Mouse (Mus musculus) forebrain, embryonic 15.5 days (tissue): Measurements from ENCODE around the gene Utp11. TPM values are rescaled to one million over a fixed set of nuclear protein-coding genes. Genes with fewer than 3 reads are reported as not detected.

ENCODE experiments used
- ATAC-seq: fragments of 200-750 bp; cut with Nextera tagmentation; replicated peaks from 2 replicates; pipeline ENCODE4 v1.8.0; 2017; ENCODE audit warnings: mild to moderate bottlenecking, moderate TSS enrichment, moderate library complexity
- H3K27ac ChIP-seq: fragments of 300-500 bp; sonication (generic); replicated peaks from 2 replicates; pipeline ENCODE4 v1.5.1; 2015; ENCODE audit warnings: mild to moderate bottlenecking, inconsistent platforms
- H3K27me3 ChIP-seq: fragments of 300-500 bp; sonication (generic); 2 replicates; pipeline ENCODE4 v1.6.1; 2015; ENCODE audit warnings: inconsistent platforms
- H3K36me3 ChIP-seq: fragments of 300-500 bp; sonication (generic); 2 replicates; pipeline ENCODE4 v1.6.1; 2015; ENCODE audit warnings: mild to moderate bottlenecking, inconsistent platforms
- H3K4me1 ChIP-seq: fragments of 300-500 bp; sonication (generic); 2 replicates; pipeline ENCODE4 v1.6.1; 2015; ENCODE audit warnings: inconsistent platforms
- H3K4me2 ChIP-seq: fragments of 300-500 bp; sonication (generic); replicated peaks from 2 replicates; pipeline ENCODE4 v1.6.1; 2015; ENCODE audit warnings: mild to moderate bottlenecking, inconsistent platforms
- H3K4me3 ChIP-seq: fragments of 300-500 bp; sonication (generic); 2 replicates; pipeline ENCODE4 v1.5.1; 2015; ENCODE audit warnings: mild to moderate bottlenecking, inconsistent platforms
- H3K9ac ChIP-seq: fragments of 300-500 bp; sonication (generic); replicated peaks from 2 replicates; pipeline ENCODE4 v1.6.1; 2015; ENCODE audit warnings: mild to moderate bottlenecking, inconsistent platforms
- H3K9me3 ChIP-seq: fragments of 300-500 bp; sonication (generic); 2 replicates; pipeline ENCODE4 v1.6.1; 2016; ENCODE audit warnings: inconsistent platforms
- WGBS: fragments of 180-500 bp; shearing (Covaris S2); methylation state at CpG from one replicate; pipeline ENCODE4 v1.1.7; 2015; ENCODE audit warnings: mixed read lengths; 5-methylcytosine and 5-hydroxymethylcytosine counted together
- microRNA counts: library from miRNA; unstranded; fragments of <30 nt; microRNA quantifications from one replicate; lab custom pipeline; 2016
- microRNA-seq: library from miRNA; unstranded; fragments of <30 nt; microRNA quantifications from one replicate; pipeline ENCODE4, GENCODE M21; 2016
- polyA plus RNA-seq: library from polyadenylated mRNA; unstranded; fragments of >200 nt; fragmentation: Nextera tagmentation; extraction: Ambion mirVana; gene quantifications from 2 replicates; pipeline ENCODE4 v1.2.1, GENCODE M21; 2015

Gene Utp11
- polyA plus RNA-seq, 1 experiment from 2014 or later = 46.0 TPM

DNA sequence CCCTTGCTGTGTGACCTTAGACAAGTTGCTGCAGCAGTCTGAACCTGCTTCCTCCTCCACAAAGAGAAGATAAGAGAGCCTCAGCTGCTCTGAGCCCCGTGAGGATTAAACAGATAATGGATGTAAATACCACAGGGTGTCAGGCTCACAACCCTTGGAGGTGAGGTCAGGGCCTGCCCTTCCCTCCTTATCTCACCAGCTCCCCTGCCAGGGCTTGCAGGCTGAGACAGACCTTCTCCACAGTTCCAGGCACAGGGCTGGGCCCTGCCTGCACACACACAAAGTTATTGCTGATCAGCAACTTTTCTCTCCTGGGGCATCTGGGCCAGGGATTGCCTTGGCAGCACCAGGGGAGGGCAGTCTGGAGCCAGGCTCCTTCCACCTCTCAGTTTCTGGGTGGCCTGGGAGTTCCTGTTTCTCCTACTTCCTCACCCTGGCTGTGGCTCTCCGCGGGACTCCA lies 48.4 kb downstream of the Utp11 start:
- H3K27ac ChIP-seq = no peak overlapping the region
- no peaks in the 10 kb centered on the region for H3K9me3 ChIP-seq
- ATAC-seq = no peak
- H3K9ac ChIP-seq = no peak overlapping the region
- peaks cover 4% of the 10 kb centered on the region; the same call in 1 of the 2 replicates for H3K4me1 ChIP-seq
- no peaks in the 10 kb centered on the region for H3K36me3 ChIP-seq
- H3K4me2 ChIP-seq = no peak overlapping the region
- 25% methylated on average over 3 of the region's 3 CpGs for WGBS
- no peak overlapping the region for H3K4me3 ChIP-seq
- peaks cover 7% of the 10 kb centered on the region; the same call in 1 of the 2 replicates for H3K27me3 ChIP-seq

DNA sequence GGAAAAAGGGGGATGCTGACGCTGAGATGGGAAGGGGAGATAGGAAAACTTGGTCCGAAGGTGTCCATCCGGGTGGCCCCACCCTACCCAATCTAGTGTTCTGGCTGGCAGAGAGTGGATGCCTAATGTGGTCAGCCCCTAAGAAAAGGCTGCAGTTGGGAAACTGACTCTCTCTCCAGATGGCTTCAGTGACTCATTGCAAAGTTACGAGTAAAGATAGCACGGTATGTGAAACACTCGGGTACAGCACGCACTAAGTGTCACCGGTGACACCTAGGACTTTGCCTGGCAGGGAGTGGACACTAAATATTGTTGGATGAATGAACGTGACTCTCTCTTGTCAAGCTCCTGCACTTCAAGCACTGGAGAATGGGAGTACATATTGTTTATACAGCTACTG lies 49.5 kb downstream of the Utp11 start:
- Histone ChIP-seq H3K27ac (no peak overlapping the region), H3K36me3 (no peaks in the 10 kb centered on the region), H3K4me3 (no peak overlapping the region), H3K27me3 (peaks cover 2% of the 10 kb centered on the region; the same call in 1 of the 2 replicates), H3K9ac (no peak overlapping the region), H3K4me2 (no peak overlapping the region), H3K4me1 (peaks cover 11% of the 10 kb centered on the region), H3K9me3 (no peaks in the 10 kb centered on the region)
- no peak for ATAC-seq
- WGBS = 95% methylated on average over 9 of the region's 9 CpGs

DNA sequence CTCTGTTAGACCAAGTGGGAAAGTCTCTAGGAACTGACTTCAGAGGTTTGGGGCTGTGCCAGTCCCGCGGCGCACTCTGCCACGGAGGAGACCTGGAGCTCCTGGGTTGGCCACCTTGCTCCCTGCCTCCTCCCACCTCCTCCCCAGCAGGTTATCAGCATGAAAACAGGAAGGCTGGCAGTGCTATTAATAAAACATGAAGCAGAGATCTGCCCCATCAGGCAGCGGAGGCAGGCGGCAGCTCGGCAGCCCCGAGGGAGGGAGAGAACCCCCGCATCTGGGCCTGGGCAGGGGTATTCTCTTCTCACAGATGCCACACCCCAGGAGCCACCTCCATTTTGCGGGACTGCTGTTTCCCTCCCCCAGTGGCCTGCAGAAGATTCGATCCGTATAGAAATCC lies 53.7 kb downstream of the Utp11 start:
- H3K4me1 ChIP-seq = peaks cover 8% of the 10 kb centered on the region
- H3K4me2 ChIP-seq = peak overlapping the region; percentile 8; the same call in 1 of the 2 replicates
- H3K9me3 ChIP-seq = no peaks in the 10 kb centered on the region
- no peaks in the 10 kb centered on the region for H3K36me3 ChIP-seq
- no peak overlapping the region for H3K9ac ChIP-seq
- WGBS = 26% methylated on average over 12 of the region's 12 CpGs
- H3K27me3 ChIP-seq = peaks cover 2% of the 10 kb centered on the region; the same call in 1 of the 2 replicates
- no peak for ATAC-seq
- no peak overlapping the region for H3K4me3 ChIP-seq
- H3K27ac ChIP-seq = no peak overlapping the region

DNA sequence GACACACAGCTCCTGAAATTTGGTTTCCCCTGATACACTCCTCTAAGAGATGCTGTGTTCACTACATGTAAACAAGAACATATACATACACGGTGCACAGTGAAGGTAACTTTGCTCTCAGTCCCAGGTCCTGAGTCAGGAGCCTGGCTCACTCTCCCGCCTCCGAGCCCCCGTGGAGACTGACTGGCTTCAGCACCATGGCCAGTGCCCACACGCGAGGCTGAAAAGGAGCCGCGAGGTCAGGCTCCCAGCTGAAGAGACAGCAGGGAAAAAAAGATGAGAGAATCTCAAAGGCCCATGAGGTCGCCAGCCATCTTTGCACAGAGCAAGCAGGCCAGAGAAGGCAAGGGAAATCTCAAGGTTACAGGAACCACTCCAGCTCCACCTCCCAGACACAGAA lies 60.1 kb downstream of the Utp11 start:
- Histone ChIP-seq H3K9ac (no peak overlapping the region), H3K27ac (no peak overlapping the region), H3K4me1 (no peaks in the 10 kb centered on the region), H3K4me2 (no peak overlapping the region), H3K36me3 (no peaks in the 10 kb centered on the region), H3K27me3 (no peaks in the 10 kb centered on the region), H3K4me3 (no peak overlapping the region), H3K9me3 (no peaks in the 10 kb centered on the region)
- WGBS = 5% methylated on average over 9 of the region's 9 CpGs
- ATAC-seq = no peak

DNA sequence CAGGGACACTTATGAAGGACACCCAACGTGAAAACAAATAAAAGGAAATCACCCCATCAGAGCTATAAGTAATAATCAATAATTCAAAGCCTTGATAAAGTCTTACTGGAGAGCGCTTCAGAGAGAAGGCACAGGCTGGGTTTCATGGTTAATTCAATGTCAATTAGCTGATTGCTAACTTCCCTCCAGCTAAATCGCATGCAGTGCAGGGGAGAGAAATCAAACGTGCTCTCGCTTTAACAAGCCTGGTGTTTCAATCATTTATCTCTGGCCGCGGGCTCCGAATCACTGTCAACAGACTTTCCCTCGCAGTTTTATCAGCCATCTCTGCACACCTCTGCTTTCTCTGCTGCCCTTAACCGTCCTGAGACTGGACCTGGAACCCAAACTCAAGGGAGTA lies 60.5 kb downstream of the Utp11 start:
- H3K9me3 ChIP-seq = no peaks in the 10 kb centered on the region
- no peak overlapping the region for H3K27ac ChIP-seq
- no peaks in the 10 kb centered on the region for H3K27me3 ChIP-seq
- 72% methylated on average over 10 of the region's 10 CpGs for WGBS
- H3K36me3 ChIP-seq = no peaks in the 10 kb centered on the region
- no peak for ATAC-seq
- no peak overlapping the region for H3K4me2 ChIP-seq
- no peaks in the 10 kb centered on the region for H3K4me1 ChIP-seq
- H3K4me3 ChIP-seq = no peak overlapping the region
- no peak overlapping the region for H3K9ac ChIP-seq

DNA sequence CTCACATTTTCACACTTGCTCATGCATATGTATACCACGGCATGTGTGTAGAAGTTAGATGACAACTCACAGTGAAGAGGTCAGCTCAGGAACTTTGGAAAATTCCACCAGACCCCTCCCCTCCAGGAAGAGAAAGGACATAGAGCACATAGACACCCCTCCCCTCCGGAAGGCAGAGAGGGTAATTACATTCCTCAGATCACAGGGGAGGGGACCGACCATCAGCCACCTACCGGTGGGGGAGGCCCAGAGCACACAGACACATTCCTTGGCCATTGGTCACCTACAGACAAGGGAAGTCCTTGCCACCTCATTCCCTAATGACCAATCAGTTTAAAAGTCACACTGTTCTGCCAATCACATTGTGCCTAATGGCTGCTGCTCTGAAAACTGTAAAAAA lies 61.9 kb downstream of the Utp11 start:
- no peak overlapping the region for H3K4me3 ChIP-seq
- no peak overlapping the region for H3K27ac ChIP-seq
- H3K36me3 ChIP-seq = no peaks in the 10 kb centered on the region
- WGBS = 69% methylated on average over 4 of the region's 4 CpGs
- no peaks in the 10 kb centered on the region for H3K9me3 ChIP-seq
- no peaks in the 10 kb centered on the region for H3K27me3 ChIP-seq
- no peak overlapping the region for H3K4me2 ChIP-seq
- ATAC-seq = no peak
- H3K4me1 ChIP-seq = peaks cover 5% of the 10 kb centered on the region
- H3K9ac ChIP-seq = no peak overlapping the region

MicroRNAs encoded within 50 kb of the gene (microRNA counts, 519-probe panel; counts per million panel counts)
- not detected for microRNA mmu-miR-697 (lab: Ali Mortazavi, UCI)

Small RNAs within 50 kb of the gene (microRNA-seq; reads per million reads assigned to microRNA genes)
- gene Gm24721 = not detected
- not detected for gene Mir697

Other genes with a start within 250 kb of the Utp11 start
- 1.2 TPM in 2 replicates for gene 3100002H09Rik, start 82.8 kb downstream of the Utp11 start, polyA plus RNA-seq
- gene Pou3f1, start 36.8 kb downstream of the Utp11 start, polyA plus RNA-seq = 21.5 and 21.8 TPM in 2 replicates
- gene Fhl3, start 7.1 kb upstream of the Utp11 start, polyA plus RNA-seq = 1.6 and 2.2 TPM in 2 replicates
- 132 and 133 TPM in 2 replicates for gene Sf3a3, start 21.2 kb upstream of the Utp11 start, polyA plus RNA-seq
- gene Inpp5b, start 48.2 kb upstream of the Utp11 start, polyA plus RNA-seq = 22.6 and 25.2 TPM in 2 replicates
- 12.1 and 13.8 TPM in 2 replicates for gene Mtf1, start 108.5 kb upstream of the Utp11 start, polyA plus RNA-seq
- 51.1 and 59.3 TPM in 2 replicates for gene Yrdc, start 157.1 kb upstream of the Utp11 start, polyA plus RNA-seq
- gene 1110065P20Rik, start 157.6 kb upstream of the Utp11 start, polyA plus RNA-seq = 81.3 and 86.1 TPM in 2 replicates
- 9.3 and 10.2 TPM in 2 replicates for gene Maneal, start 168.6 kb upstream of the Utp11 start, polyA plus RNA-seq
- gene Epha10, start 187.3 kb upstream of the Utp11 start, polyA plus RNA-seq = 1.3 and 1.4 TPM in 2 replicates
- 16.2 and 20.0 TPM in 2 replicates for gene 9930104L06Rik, start 243.4 kb upstream of the Utp11 start, polyA plus RNA-seq
- 81.4 and 87.0 TPM in 2 replicates for gene Cdca8, start 245.7 kb upstream of the Utp11 start, polyA plus RNA-seq